ENCODE assay signal across 9 mouse cellular contexts in genomic region chr11:83302124-83302523, GRCm38 (mm10). TPM values are rescaled to one million over a fixed set of nuclear protein-coding genes. Genes with fewer than 3 reads are reported as not detected.
DNase-seq lines count a peak whose midpoint lies in the region; ATAC-seq and TF ChIP-seq lines count a peak whose summit lies in the region.
"Had no signal": no experiment of that assay in that cellular context is flagged by ENCODE, and none has a peak within 500 bp of the region (broad histone marks: within the 10 kb centered on the region; RNA-seq: fewer than 3 reads in every experiment).

No protein-coding gene starts in this region.

- H3K36me3 ChIP-seq in testis, adult 2 months (ENCODE audit: control insufficient read depth, insufficient read depth, low read length), result 0 out of 2 replicates have a peak, but pooled peaks cover under 1% of the 10 kb centered on the region
- peaks cover 3% of the 10 kb centered on the region; the same call in 1 of the 2 replicates for H3K36me3 ChIP-seq in limb, embryonic 12.5 days
- H3K36me3 ChIP-seq in myocyte (ENCODE audit: control insufficient read depth, insufficient read depth), result no peaks in the 10 kb centered on the region

- peaks cover 5% of the 10 kb centered on the region; the same call in 1 of the 2 replicates for H3K4me1 ChIP-seq in testis, adult 2 months (ENCODE audit: control insufficient read depth, insufficient read depth, low read length)
- H3K4me1 ChIP-seq in limb, embryonic 12.5 days (replicated peaks), result peaks cover 31% of the 10 kb centered on the region

- peak; percentile 62 for DNase-seq in CD4-positive, CD25-positive, alpha-beta regulatory T cell, adult 2 months (ENCODE audit: low read depth, low spot score)
- DNase-seq in testis, postnatal 14 days (ENCODE audit: low spot score), result no peak
- DNase-seq in layer of hippocampus, adult 18-20 months (ENCODE audit: low spot score in 2 of 2), result no peak
- DNase-seq in layer of hippocampus, postnatal 10 days (ENCODE audit: low spot score in 2 of 2), result no peak

- TF ChIP-seq POLR2A in testis, adult 2 months (IDR thresholded peaks at IDR 0.05; ENCODE audit: control insufficient read depth, low read depth, low read length), result no peak
- no peak for TF ChIP-seq POLR2A in myocyte (IDR thresholded peaks at IDR 0.05; ENCODE audit: insufficient read length, low read depth)

- no peak for TF ChIP-seq CTCF in testis, adult 2 months (IDR thresholded peaks at IDR 0.05; ENCODE audit: control insufficient read depth, insufficient read depth, insufficient replicate concordance, low read depth, low read length)

- H3K9ac ChIP-seq in limb, embryonic 12.5 days (replicated peaks), result peak overlapping the region; percentile 87; the same call in 1 of the 2 replicates

- H3K79me2 ChIP-seq in myocyte (ENCODE audit: control insufficient read depth, insufficient read depth), result peaks cover 43% of the 10 kb centered on the region

- H3K27me3 ChIP-seq in testis, adult 2 months (ENCODE audit: control insufficient read depth, insufficient read depth, low read length), result no peaks in the 10 kb centered on the region
- no peaks in the 10 kb centered on the region for H3K27me3 ChIP-seq in limb, embryonic 12.5 days
- no peaks in the 10 kb centered on the region for H3K27me3 ChIP-seq in myocyte (ENCODE audit: control insufficient read depth, insufficient read depth, insufficient read length)

- H3K27ac ChIP-seq in testis, adult 2 months (ENCODE audit: control insufficient read depth, insufficient read depth, low read depth, low read length), result peak overlapping the region; percentile 97
- H3K27ac ChIP-seq in limb, embryonic 12.5 days, result peak overlapping the region; percentile 94

- no peak for ATAC-seq in CD4-positive, CD25-positive, alpha-beta regulatory T cell, adult 4 months
- no peak for ATAC-seq in limb, embryonic 12.5 days (ENCODE audit: insufficient number of reproducible peaks, insufficient read depth, low FRiP score, low TSS enrichment, low read depth)

- no peaks in the 10 kb centered on the region for H3K9me3 ChIP-seq in limb, embryonic 12.5 days

- peak overlapping the region; percentile 66 for H3K4me2 ChIP-seq in limb, embryonic 12.5 days
- H3K4me2 ChIP-seq in myocyte (ENCODE audit: low read depth), result peak overlapping the region; percentile 93

- H3ac ChIP-seq in myocyte (ENCODE audit: control insufficient read depth, insufficient read length), result peak overlapping the region; percentile 30

- H3K4me3 ChIP-seq in testis, adult 2 months (ENCODE audit: control insufficient read depth, low read depth, low read length), result peak overlapping the region; percentile 95
- peak overlapping the region; percentile 84 for H3K4me3 ChIP-seq in limb, embryonic 12.5 days (replicated peaks)
- peak overlapping the region; percentile 82 for H3K4me3 ChIP-seq in myocyte

- WGBS in limb, embryonic 12.5 days, result 8% methylated on average over 10 of the region's 10 CpGs

TF ChIP-seq in myocyte, 11 proteins besides CTCF, POLR2A, EP300 and RAD21:
- TF ChIP-seq MYOD1 (IDR thresholded peaks at IDR 0.05; ENCODE audit: control insufficient read depth in 1 of 3, insufficient read length in 2 of 3, low read depth in 2 of 3) (no peak), MAX (IDR thresholded peaks at IDR 0.05; ENCODE audit: low read depth) (no peak), USF1 (IDR thresholded peaks at IDR 0.05; ENCODE audit: low read depth) (no peak), E2F4 (IDR thresholded peaks at IDR 0.05; ENCODE audit: insufficient read depth) (no peak), POLR2AphosphoS2 (IDR thresholded peaks at IDR 0.05; ENCODE audit: insufficient read length, low read depth) (no peak), TCF3 (IDR thresholded peaks at IDR 0.05; ENCODE audit: insufficient read length, low read depth) (no peak), TCF12 (IDR thresholded peaks at IDR 0.05; ENCODE audit: insufficient read depth, poor library complexity, severe bottlenecking) (no peak), CEBPB (IDR thresholded peaks at IDR 0.05; ENCODE audit: insufficient read depth, poor library complexity, severe bottlenecking) (no peak), MYOG (IDR thresholded peaks at IDR 0.05; ENCODE audit: control insufficient read depth in 1 of 3, insufficient read depth in 1 of 3, insufficient read length in 2 of 3, low read depth in 2 of 3) (no peak), REST (IDR thresholded peaks at IDR 0.05; ENCODE audit: insufficient read depth, insufficient read length) (no peak), SRF (IDR thresholded peaks at IDR 0.05; ENCODE audit: control insufficient read depth, insufficient read length, low read depth) (no peak)

RNA-seq across cellular contexts. Expression of gene Pex12, which starts 0.3 kb away (rescaled TPM):
- 10 to 100 TPM; 12.5 TPM for polyA plus RNA-seq in CD4-positive, CD25-positive, alpha-beta regulatory T cell, adult 4 months (2017; shearing (Covaris generic))
- polyA plus RNA-seq in testis, adult 2 months (2012; rRNA removed), result 27.8 and 32.1 TPM in 2 replicates
- polyA plus RNA-seq in limb, embryonic 12.5 days (2016; fragmentation: Nextera tagmentation; extraction: Ambion mirVana), result 11.8 and 13.7 TPM in 2 replicates
- 8.7 TPM for polyA plus RNA-seq in myocyte (2012; fragmentation: generic; extraction: Trizol)
- 10 to 100 TPM in 1 of 2 experiments, 1 to 10 TPM in 1; 9.9 to 12.9 TPM for total RNA-seq in layer of hippocampus, adult 18-20 months (2021)
- total RNA-seq in layer of hippocampus, postnatal 10 days (2021), result 10 to 100 TPM in 1 of 2 experiments, 1 to 10 TPM in 1; 9.2 to 11.1 TPM

RNA-seq across cellular contexts. Expression of gene Ap2b1, which starts 3.3 kb away (rescaled TPM):
- 10 to 100 TPM; 52.3 to 63.9 TPM for polyA plus RNA-seq in CD4-positive, CD25-positive, alpha-beta regulatory T cell, adult 4 months (2017; shearing (Covaris generic))
- 252 and 263 TPM in 2 replicates for polyA plus RNA-seq in testis, adult 2 months (2012; rRNA removed)
- polyA plus RNA-seq in limb, embryonic 12.5 days (2016; fragmentation: Nextera tagmentation; extraction: Ambion mirVana), result 56.1 and 62.6 TPM in 2 replicates
- 64.7 TPM for polyA plus RNA-seq in myocyte (2012; fragmentation: generic; extraction: Trizol)
- 100 to 1,000 TPM; 320 to 324 TPM for total RNA-seq in layer of hippocampus, adult 18-20 months (2021)
- 100 to 1,000 TPM; 337 to 348 TPM for total RNA-seq in layer of hippocampus, postnatal 10 days (2021)

RNA-seq across cellular contexts. Expression of gene Slfn14, which starts 15.6 kb away (rescaled TPM):
- polyA plus RNA-seq in CD4-positive, CD25-positive, alpha-beta regulatory T cell, adult 4 months (2017; shearing (Covaris generic)), result not detected
- polyA plus RNA-seq in testis, adult 2 months (2012; rRNA removed), result 0.05 and 0.07 TPM in 2 replicates
- polyA plus RNA-seq in limb, embryonic 12.5 days (2016; fragmentation: Nextera tagmentation; extraction: Ambion mirVana), result 0.63 and 0.88 TPM in 2 replicates
- polyA plus RNA-seq in myocyte (2012; fragmentation: generic; extraction: Trizol), result 0.01 TPM
- total RNA-seq in layer of hippocampus, adult 18-20 months (2021), result not detected
- total RNA-seq in layer of hippocampus, postnatal 10 days (2021), result under 1 TPM in 1 of 2 experiments, not detected in 1; 0.09 TPM
- total RNA-seq: common myeloid progenitor, adult 5-6 weeks had no signal
